Mouse (Mus musculus): ENCODE data around the gene Akr1b3. TPM values are rescaled to one million over a fixed set of nuclear protein-coding genes. Genes with fewer than 3 reads are reported as not detected.
A peak's percentile ranks its signal among the peaks of the same experiment; 100 is the strongest.
"Not testable (repeated sequence)": the region's sequence is repeated elsewhere in the genome, so short reads cannot be mapped to it uniquely, and the experiment has no call there.

The Akr1b3 gene
- 100 to 1,000 TPM; 184 to 196 TPM for total RNA-seq (2021)
- long read RNA-seq, experiment 1, full-length matches to known transcripts = 79 of 83 reads
- long read RNA-seq, experiment 1, partial matches to known transcripts = 2 of 83 reads
- long read RNA-seq, experiment 1, other reads (novel, unspliced or antisense) = 2 of 83 reads
- long read RNA-seq, experiment 2, transcript Akr1b3-201 (10 exons, 1,387 nt) = major isoform, 109 of 113 reads
- long read RNA-seq, experiment 2, partial matches to known transcripts = 2 of 113 reads
- long read RNA-seq, experiment 2, other reads (novel, unspliced or antisense) = 2 of 113 reads

GRCm38 (mm10) chr6:34316854-34317771 lies at the start of gene Akr1b3:
TSS of gene Akr1b3 (minus strand) at chr6:34317478.
- DNase-seq (ENCODE audit: low spot score in 2 of 2) = peak; percentile 74 to 89

- DNase-seq (ENCODE audit: low spot score in 2 of 2) = no peak
These were observed 47.2 kb upstream of the Akr1b3 start for GRCm38 (mm10) chr6:34364217-34365136.

DNA sequence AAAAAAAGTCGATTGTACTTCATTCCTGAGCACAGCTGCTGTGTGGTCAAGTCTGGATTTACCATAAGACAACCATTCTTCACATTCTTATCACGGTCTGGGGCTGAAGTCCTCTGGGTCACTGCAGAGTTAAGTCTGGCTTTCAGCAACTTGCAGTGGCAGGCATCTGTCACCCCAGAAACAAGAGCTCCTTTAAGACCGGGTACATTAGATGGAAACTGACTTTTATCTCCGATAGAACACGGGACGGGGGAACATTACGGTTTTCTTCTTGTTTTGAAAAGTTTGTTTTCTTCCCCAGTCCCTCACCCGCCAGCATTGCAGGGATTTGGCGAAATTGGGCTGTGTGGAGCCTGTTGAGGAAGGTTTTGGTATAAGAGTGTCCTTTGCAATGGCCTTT lies 38.6 kb upstream of the Akr1b3 start:
- DNase-seq (ENCODE audit: low spot score in 2 of 2) = no peak

- DNase-seq (ENCODE audit: low spot score in 2 of 2) = no peak
These were observed 38.1 kb upstream of the Akr1b3 start for GRCm38 (mm10) chr6:34355349-34355747.

GRCm38 (mm10) chr6:34354354-34355348 lies 37.4 kb upstream of the Akr1b3 start:
- DNase-seq (ENCODE audit: low spot score in 2 of 2) = no peak

DNA sequence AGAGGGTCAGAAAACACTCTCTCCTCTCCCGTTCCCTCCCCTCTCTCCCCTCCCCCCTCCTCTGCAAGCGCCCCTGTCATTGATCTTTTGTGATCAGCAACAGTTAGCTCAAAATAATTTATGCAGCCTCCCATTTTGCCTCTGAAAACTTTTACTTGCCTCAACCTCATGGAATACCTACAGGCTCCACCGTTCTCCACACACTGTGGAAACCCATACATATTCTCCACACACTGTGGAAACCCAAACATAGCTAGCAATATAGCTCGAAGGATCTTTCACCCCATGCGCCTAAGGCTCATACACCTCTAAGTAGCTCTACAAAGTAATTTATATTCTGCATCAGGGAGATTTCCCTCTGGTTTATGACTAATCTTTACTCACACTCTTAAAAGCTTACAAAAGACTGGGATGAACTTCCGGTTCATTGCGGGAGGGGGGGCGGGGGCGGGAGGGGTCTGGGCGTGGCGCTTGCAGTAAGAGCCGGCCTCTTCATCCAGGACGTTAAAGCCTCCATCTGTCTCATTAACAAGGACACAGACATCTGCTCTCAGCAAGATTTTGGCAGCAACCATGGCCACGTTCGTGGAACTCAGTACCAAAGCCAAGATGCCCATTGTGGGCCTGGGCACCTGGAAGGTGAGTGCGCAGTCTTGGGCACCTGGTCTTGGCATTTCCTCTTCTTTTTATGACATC lies 36.5 kb upstream of the Akr1b3 start, which contains the start of gene Akr1b8:
Gene Akr1b8 (plus strand): TSS at position 462 of the 696 bp plus-strand sequence.
- DNase-seq (ENCODE audit: low spot score in 2 of 2) = peak in 1 of 2 experiments; percentile 19

DNA sequence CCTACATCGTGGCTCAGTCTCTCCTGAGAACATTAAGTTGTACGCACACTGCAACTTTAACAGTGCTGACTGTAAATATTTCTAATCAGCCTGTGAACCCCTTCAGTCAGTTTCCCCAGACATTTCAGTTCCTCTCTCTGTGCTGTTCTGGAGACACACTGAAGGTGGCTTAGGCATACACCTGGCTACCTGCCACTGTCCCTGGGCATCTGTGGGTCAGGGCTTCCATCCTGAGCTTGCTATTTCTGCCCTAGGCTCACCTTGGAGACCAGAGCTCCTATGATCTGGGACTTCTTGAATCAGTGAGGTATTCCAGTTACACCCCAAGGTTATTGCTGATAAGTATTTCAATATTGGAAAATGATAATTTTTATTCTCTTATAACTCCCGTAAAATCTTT lies 35.1 kb upstream of the Akr1b3 start:
- no peak for DNase-seq (ENCODE audit: low spot score in 2 of 2)

GRCm38 (mm10) chr6:34351481-34351880 lies 34.2 kb upstream of the Akr1b3 start:
- DNase-seq (ENCODE audit: low spot score in 2 of 2) = not testable (repeated sequence)

DNA sequence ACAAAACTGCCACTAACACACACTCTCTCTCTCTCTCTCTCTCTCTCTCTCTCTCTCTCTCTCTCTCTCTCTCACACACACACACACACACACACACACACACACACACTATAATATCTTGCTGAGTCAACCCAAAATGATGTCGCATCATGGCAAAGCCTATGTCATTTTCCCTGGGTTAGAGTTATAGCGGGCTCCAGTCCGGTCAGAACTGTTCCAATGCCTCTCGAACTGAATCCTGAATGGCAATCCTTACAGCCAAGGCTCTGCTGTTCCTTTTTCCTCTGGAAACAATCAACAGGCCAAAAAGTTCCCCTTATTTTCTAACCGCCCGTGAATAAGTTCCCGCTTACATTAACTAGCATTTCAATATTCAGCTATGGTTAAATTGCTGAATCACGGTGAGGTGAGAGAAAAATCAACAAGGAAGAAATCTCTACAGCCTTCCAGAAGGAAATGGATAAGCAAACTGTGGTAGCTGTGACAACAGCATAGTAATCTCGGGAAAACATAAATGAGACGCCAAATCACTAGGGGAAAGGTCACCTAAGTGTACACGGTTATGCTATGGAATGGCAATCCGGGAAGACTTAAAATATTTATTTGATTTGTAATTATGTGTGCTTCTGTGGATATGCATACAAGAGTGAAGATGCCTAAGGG lies 32.9 kb upstream of the Akr1b3 start:
- no peak for DNase-seq (ENCODE audit: low spot score in 2 of 2)

DNA sequence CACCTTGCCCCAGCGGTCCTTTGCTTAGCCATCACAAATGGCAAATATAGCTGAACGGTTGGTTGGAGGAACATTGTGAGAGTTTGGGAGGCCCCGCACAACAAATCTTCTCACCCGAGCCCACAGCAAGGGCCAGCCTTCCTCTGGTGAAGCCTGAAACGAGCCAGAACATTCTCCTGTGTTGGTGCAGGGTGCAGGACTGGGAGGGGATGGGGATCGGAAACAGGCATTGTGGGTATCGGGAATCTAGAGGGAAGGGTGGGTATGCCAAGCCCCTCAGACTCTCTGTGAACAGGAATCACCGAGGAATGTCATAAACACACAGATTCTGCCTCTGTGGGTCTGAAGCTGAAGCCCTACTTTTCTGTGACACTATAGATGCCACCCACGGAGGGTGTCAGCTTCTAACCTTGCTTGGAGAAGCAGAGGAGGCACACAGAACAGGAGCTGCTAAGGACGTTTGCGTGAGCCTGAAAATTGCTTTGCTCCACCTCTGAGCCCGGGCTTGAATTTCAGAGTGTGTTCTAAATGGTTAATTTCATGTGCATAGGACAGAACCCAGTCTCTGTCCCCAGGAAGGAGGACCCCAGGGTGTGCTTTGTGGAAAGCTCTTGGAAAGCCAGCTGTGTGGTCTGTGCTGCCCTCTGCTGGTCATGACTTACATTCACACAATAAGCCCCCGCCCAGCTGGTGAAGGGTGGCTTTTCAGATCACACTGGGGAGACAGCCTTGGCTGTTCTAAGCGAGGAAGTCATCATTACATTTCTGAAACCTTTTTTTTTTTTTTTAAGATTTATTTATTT lies 29.0 kb upstream of the Akr1b3 start:
- DNase-seq (ENCODE audit: low spot score in 2 of 2) = peak; percentile 46 to 69

DNA sequence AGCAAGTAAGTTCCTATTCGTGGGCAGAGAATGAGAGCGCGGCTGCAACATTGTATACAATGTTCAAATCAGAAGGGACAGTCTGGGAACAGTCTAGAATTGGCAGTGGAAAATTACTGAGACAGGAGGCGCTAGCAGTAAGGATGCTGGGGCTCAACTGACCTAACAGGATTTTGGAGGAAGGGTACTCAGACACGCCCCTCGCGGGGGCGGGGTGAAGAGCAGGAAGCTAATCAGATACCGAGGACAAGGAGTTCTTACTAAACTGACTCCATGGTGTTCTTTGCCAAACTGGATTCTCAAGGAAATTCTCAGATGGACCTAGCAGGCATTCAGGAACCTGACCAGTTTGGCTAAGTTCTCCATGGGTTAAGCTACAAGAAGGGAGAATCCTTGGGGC lies 27.7 kb upstream of the Akr1b3 start:
- no peak for DNase-seq (ENCODE audit: low spot score in 2 of 2)

DNA sequence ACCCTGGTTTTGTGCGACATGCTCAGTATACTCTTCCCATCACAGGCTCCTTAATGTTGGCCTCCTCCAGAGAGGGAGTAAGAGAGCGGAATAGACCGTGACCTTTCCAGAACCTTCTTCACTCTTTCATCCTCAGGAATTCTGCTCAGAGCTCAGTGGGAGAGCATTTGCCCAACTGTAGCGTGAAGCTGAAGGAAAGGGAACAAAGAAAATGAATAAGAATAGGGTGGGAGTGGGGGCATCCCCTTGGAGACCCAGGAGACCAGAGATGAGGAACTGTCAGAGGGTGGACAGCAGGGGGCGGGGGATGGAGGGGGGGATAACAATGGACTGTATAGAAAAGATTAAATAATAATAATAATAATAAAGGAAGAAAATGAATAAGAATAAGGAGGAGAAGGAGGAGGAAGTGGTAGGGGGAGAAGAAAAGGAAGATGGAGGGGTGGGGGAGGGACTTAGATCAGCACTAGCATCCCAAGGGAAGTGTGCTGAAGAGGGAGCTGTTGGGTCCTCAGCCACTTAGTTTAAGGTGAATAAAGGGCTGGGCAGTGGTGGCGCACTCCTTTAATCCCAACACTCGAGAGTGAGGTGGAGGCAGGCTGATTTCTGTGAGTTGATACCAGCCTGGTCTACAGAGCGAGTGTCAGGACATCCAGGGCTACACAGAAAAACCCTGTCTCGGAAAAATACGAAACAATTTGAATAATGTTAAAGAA lies 27.0 kb upstream of the Akr1b3 start:
- no peak for DNase-seq (ENCODE audit: low spot score in 2 of 2)

- DNase-seq (ENCODE audit: low spot score in 2 of 2) = no peak
These were observed 26.1 kb upstream of the Akr1b3 start for GRCm38 (mm10) chr6:34343426-34343825.

DNA sequence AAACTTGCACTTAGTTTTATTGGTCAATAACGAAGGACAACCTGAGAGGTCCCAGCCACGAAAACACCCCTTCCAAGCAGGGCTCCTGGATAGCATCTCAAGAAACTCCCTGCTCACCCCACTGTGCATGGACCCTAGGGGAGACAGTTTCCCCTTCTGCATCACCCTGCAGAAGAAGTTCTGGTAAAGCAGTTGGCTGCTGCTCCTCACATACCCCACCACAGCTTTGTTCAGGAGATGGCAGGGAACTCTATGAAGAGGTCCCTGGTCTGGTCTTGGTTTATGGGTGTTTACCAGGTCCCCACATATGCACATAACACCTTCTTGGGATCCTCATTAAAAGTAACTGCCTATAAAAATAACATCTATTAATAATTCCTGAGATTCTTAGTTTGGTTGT lies 25.2 kb upstream of the Akr1b3 start:
- DNase-seq (ENCODE audit: low spot score in 2 of 2) = no peak

GRCm38 (mm10) chr6:34341991-34342390 lies 24.7 kb upstream of the Akr1b3 start:
- no peak for DNase-seq (ENCODE audit: low spot score in 2 of 2)

DNA sequence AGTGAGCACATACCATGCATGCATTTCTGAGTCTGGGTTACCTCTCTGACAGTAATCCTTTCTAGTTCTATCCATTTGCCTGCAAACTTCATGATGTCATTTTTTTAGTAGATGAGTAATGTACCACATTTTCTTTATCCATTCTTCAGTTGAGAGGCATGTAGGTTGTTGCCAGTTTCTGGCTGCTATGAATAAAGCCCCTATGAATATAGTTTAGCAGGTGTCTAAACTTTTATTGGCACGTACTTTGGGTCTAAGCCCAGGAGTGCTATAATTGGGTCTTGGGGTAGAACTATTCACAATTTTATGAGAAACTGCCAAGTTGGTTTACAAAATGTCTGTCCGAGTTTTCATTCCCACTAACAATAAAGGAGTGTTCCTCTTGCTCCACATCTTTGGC lies 20.5 kb upstream of the Akr1b3 start:
- no peak for DNase-seq (ENCODE audit: low spot score in 2 of 2)

DNA sequence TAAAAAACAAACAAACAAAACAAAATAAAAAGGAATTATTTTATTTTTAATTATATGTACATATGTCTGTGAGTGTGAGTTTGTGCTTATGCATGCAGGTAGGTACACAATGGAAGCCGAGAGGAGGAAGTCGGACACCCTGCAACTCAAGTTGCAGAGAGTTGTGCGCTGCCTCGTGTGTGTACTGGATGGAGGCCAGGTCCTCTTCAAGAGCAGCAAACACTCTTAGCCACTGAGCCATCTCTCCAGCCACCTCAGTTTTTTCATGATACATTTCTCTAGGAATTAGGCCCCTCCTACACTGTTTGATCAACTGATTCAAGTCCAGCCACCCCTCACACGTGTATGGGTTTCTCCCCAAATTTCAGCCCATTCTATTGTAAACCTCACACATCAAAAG lies 17.4 kb upstream of the Akr1b3 start:
- no peak for DNase-seq (ENCODE audit: low spot score in 2 of 2)
